In the genomic region with DNA sequence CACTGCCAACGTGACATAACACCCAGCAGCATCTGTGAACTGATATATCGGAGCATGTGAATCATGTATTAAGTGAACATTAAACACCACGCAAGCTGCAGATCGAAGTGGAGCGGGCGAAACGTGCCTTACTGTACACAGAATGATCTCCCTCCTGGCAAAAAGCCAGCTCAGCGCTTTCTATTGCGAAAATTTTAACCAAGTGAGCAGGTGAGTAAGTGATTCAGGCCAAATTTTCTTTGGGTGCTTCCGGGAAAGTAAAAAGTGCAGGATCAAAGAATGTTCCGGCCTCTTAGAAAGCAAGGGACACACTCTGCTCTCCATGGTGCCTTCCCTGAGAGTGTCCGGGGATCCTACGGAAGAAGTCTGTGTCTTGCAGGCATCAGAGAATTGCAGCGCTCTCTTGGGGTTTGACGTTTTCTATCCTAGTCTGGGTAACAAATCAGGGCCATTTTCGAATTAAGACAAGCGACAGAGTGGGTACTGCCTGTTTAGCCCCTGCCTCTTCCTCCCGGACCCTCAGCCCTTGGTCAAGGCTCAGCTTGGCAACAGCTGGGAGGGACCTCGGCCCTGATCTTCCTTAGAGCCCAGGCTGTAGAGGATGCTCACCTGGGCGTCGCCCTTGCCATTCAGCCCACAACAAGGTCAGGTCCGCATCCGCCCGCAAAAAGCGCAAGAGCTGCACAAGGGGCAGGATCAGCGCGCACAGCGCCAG, we compare ENCODE assay signal across 9 mouse cellular contexts. TPM values are rescaled to one million over a fixed set of nuclear protein-coding genes. Genes with fewer than 3 reads are reported as not detected.
DNase-seq lines count a peak whose midpoint lies in the region; ATAC-seq lines count a peak whose summit lies in the region.
"Had no signal": no experiment of that assay in that cellular context is flagged by ENCODE, and none has a peak within 500 bp of the region (broad histone marks: within the 10 kb centered on the region; RNA-seq: fewer than 3 reads in every experiment).

No protein-coding gene starts in this region.

- peak overlapping the region; percentile 81 for H3K27ac ChIP-seq in embryonic facial prominence, embryonic 10.5 days (replicated peaks)
- H3K27ac ChIP-seq in heart, embryonic 16.5 days (ENCODE audit: low read length) = peak overlapping the region; percentile 98
- peak overlapping the region; percentile 93 for H3K27ac ChIP-seq in lung, embryonic 15.5 days

- H3K4me2 ChIP-seq in heart, embryonic 16.5 days (ENCODE audit: low read depth, low read length) = peak overlapping the region; percentile 89
- H3K4me2 ChIP-seq in lung, embryonic 15.5 days = peak overlapping the region; percentile 91

- peak overlapping the region; percentile 67 for H3K4me3 ChIP-seq in embryonic facial prominence, embryonic 10.5 days
- H3K4me3 ChIP-seq in heart, embryonic 16.5 days (ENCODE audit: low read length) = peak overlapping the region; percentile 87
- peak overlapping the region; percentile 67 for H3K4me3 ChIP-seq in lung, embryonic 15.5 days

- WGBS in embryonic facial prominence, embryonic 10.5 days = 12% methylated on average over 28 of the region's 28 CpGs
- 3% methylated on average over 28 of the region's 28 CpGs for WGBS in heart, embryonic 16.5 days
- WGBS in lung, embryonic 15.5 days = 2% methylated on average over 28 of the region's 28 CpGs

- no peaks in the 10 kb centered on the region for H3K36me3 ChIP-seq in embryonic facial prominence, embryonic 10.5 days (replicated peaks)
- no peaks in the 10 kb centered on the region for H3K36me3 ChIP-seq in heart, embryonic 16.5 days (ENCODE audit: control insufficient read depth, insufficient read depth)
- no peaks in the 10 kb centered on the region for H3K36me3 ChIP-seq in lung, embryonic 15.5 days

- DNase-seq in embryo, embryonic 10 days (ENCODE audit: low spot score) = peak; percentile 12
- DNase-seq in embryo, embryonic 9.5 days (ENCODE audit: extremely low spot score) = no peak
- DNase-seq in adipocyte (ENCODE audit: low spot score) = peak; percentile 52
- no peak for DNase-seq in embryonic facial prominence, embryonic 10.5 days (ENCODE audit: low spot score)
- peak; percentile 38 for DNase-seq in kidney, postnatal 14 days
- DNase-seq in right cerebral cortex, adult 2 months (ENCODE audit: low spot score in 2 of 2) = peak; percentile 37 to 40

- H3K27me3 ChIP-seq in embryonic facial prominence, embryonic 10.5 days (replicated peaks; ENCODE audit: low read depth, poor library complexity, severe bottlenecking) = peaks cover 10% of the 10 kb centered on the region
- no peaks in the 10 kb centered on the region for H3K27me3 ChIP-seq in heart, embryonic 16.5 days (ENCODE audit: control insufficient read depth, insufficient read depth, low read length)
- H3K27me3 ChIP-seq in lung, embryonic 15.5 days = no peaks in the 10 kb centered on the region

- peak overlapping the region; percentile 89 for H3K9ac ChIP-seq in heart, embryonic 16.5 days (ENCODE audit: low read length)
- peak overlapping the region; percentile 61 for H3K9ac ChIP-seq in lung, embryonic 15.5 days

- H3K9me3 ChIP-seq in embryonic facial prominence, embryonic 10.5 days = no peaks in the 10 kb centered on the region
- no peaks in the 10 kb centered on the region for H3K9me3 ChIP-seq in heart, embryonic 16.5 days (replicated peaks; ENCODE audit: control insufficient read depth, low read length)
- H3K9me3 ChIP-seq in lung, embryonic 15.5 days = no peaks in the 10 kb centered on the region

- peak; percentile 7 for ATAC-seq in heart, embryonic 16.5 days (replicated peaks; ENCODE audit: extremely low read depth, insufficient read depth, low FRiP score)
- peak; percentile 40 for ATAC-seq in lung, embryonic 15.5 days (ENCODE audit: borderline replicate concordance, extremely low read depth, low FRiP score, low TSS enrichment)

- H3K4me1 ChIP-seq in embryonic facial prominence, embryonic 10.5 days = peaks cover 20% of the 10 kb centered on the region
- H3K4me1 ChIP-seq in heart, embryonic 16.5 days (ENCODE audit: control insufficient read depth, insufficient read depth, low read length) = peaks cover 25% of the 10 kb centered on the region
- peaks cover 22% of the 10 kb centered on the region for H3K4me1 ChIP-seq in lung, embryonic 15.5 days

RNA-seq across cellular contexts. Expression of gene Dhrs7, which starts 0.5 kb away (rescaled TPM):
- polyA plus RNA-seq in embryonic facial prominence, embryonic 10.5 days (2016; fragmentation: Nextera tagmentation; extraction: Ambion mirVana) = 7.6 and 9.3 TPM in 2 replicates
- polyA plus RNA-seq in heart, embryonic 16.5 days (2015; fragmentation: Nextera tagmentation; extraction: Ambion mirVana) = 89.5 and 101 TPM in 2 replicates
- 49.6 and 57.6 TPM in 2 replicates for polyA plus RNA-seq in lung, embryonic 15.5 days (2015; fragmentation: Nextera tagmentation; extraction: Ambion mirVana)

RNA-seq across cellular contexts. Expression of gene Gm4756, which starts 14.7 kb away (rescaled TPM):
- polyA plus RNA-seq in embryonic facial prominence, embryonic 10.5 days (2016; fragmentation: Nextera tagmentation; extraction: Ambion mirVana) = not detected in 2 replicates
- polyA plus RNA-seq in heart, embryonic 16.5 days (2015; fragmentation: Nextera tagmentation; extraction: Ambion mirVana) = not detected in 2 replicates
- not detected in 2 replicates for polyA plus RNA-seq in lung, embryonic 15.5 days (2015; fragmentation: Nextera tagmentation; extraction: Ambion mirVana)
- polyA plus RNA-seq: gonadal fat pad, adult 2 months had no signal

Comparison
In these comparisons a context has a peak if more than half of its experiments do, and no peak if none do; other contexts are left out.
1. DNase-seq: peak in embryo, embryonic 10 days (single experiment), adipocyte (single experiment), kidney, postnatal 14 days (single experiment) and right cerebral cortex, adult 2 months (2 of 2); none in embryo, embryonic 9.5 days (single experiment) and embryonic facial prominence, embryonic 10.5 days (single experiment).
2. Peak in every context shown above with its lines, with median percentiles within 50 percentile points of each other: H3K27ac ChIP-seq and H3K4me3 ChIP-seq.